Mouse (Mus musculus) naive thymus-derived CD4-positive, alpha-beta T cell, adult 2 months (primary cell): ENCODE data around the gene Thtpa.

Experiments
- DNase-seq: peaks from one replicate; pipeline ENCODE4 v3.0.0-alpha.2; 2011; ENCODE audit warnings: low read depth

Thtpa gene

DNA sequence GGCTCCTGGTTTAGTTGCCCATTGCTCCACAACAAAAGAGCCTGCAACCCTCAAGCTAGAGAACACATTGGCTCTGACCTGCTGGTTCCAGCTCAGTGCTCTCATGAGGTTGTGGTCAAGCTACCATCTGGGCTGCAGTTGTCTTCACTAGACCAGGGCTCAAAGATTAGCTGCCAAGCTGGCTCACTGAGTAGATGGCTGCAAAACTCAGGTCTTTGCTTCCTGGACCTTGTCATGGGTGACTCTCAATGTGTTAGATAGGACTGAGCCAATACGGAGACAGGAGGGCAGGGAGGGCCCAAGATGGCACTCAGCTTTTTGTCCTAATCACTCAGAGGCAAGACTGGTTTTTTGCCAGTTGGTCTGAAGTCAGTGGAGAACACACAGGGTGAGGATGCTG, 51.7 kb downstream of the Thtpa start:
- no peak for DNase-seq

DNA sequence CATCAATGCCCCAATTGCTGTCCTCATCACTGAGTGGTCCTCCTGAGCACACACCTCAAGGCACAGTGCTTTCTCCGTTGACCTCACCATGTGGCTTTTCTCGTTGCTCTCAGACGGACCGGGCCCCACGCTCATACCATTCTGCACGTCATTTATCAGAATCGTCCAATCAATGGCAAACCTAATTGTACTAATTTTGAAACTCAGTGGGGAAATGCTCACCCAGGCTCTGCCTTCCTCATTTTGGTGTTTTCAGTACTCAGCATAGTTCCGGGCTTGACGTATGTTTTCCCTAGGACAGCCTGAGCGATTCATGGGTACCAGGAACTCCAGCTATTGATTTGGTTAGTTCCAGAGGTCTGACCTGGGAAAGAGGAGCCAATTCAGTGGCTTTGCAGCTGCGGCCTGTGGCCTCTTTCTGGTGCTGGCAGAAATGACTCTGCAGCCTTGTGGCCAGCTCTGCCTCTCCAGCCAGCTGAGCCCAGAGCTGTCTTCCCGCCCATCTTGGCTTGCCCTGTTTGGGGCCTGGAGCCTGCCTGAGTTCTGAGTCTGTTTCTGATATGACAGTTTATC, 52.3 kb downstream of the Thtpa start:
- DNase-seq = no peak

DNA sequence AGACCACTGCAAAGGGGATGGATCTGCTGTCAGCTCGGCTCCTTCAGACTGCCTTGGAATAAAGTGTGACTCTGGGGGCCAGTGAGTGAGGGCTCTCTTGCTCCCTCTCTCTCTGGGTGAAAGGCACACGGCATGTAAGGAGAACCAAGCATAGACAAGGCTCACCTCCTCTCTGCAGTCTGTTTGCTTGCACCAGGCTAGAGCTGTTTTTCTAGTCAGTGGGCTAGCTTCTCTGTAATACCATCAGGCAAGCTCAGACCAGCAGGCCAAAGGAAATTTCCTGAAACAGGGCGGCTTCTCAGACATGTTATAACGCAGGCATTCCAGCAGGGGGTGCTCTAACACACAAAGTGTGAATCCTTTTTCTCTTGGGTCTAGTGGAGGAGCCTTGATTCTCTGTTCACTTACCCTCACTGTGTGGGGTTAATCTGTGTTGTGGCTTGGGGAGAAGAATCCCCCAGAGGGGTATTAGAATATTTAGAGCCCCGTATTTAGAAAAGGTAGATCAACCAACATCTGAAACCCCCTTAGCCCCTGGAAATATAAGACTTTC, 53.9 kb downstream of the Thtpa start:
- DNase-seq = peak; percentile 72
